Mouse (Mus musculus): ENCODE data around the gene Gm17409. TPM values are rescaled to one million over a fixed set of nuclear protein-coding genes. Genes with fewer than 3 reads are reported as not detected.

Gm17409 gene
- polyA plus RNA-seq (2015; fragmentation: Nextera tagmentation; extraction: Ambion mirVana), result not detected in 2 replicates

GRCm38 (mm10) chr2:58469816-58470215, at the start of gene Gm17409:
Gene Gm17409 (plus strand): TSS chr2:58470116.
- H3K9ac ChIP-seq, result no peak within 1 kb of the TSS
- no peaks in the 10 kb centered on the region for H3K4me1 ChIP-seq
- H3K9me3 ChIP-seq, result peaks cover 4% of the 10 kb centered on the region; the same call in 1 of the 2 replicates
- H3K36me3 ChIP-seq, result peaks cover 88% of the 10 kb centered on the region
- H3K4me3 ChIP-seq, result no peak within 1 kb of the TSS
- no peaks in the 10 kb centered on the region for H3K27me3 ChIP-seq
- no peak within 1 kb of the TSS for H3K4me2 ChIP-seq
- H3K27ac ChIP-seq, result no peak within 1 kb of the TSS
- 82% methylated on average over 7 of the region's 7 CpGs for WGBS
- no peak for ATAC-seq (ENCODE audit: insufficient number of reproducible peaks, insufficient read depth, low FRiP score, low TSS enrichment, low read depth)

GRCm38 (mm10) chr2:58423319-58423718, 46.6 kb upstream of the Gm17409 start:
- Histone ChIP-seq H3K27ac (no peak overlapping the region), H3K4me3 (no peak overlapping the region), H3K9ac (no peak overlapping the region), H3K4me1 (no peaks in the 10 kb centered on the region), H3K27me3 (no peaks in the 10 kb centered on the region), H3K9me3 (no peaks in the 10 kb centered on the region), H3K4me2 (no peak overlapping the region), H3K36me3 (peaks cover 10% of the 10 kb centered on the region; the same call in 1 of the 2 replicates)
- WGBS, result 82% methylated on average over 5 of the region's 5 CpGs
- ATAC-seq (ENCODE audit: insufficient number of reproducible peaks, insufficient read depth, low FRiP score, low TSS enrichment, low read depth), result no peak

- Histone ChIP-seq H3K4me3 (no peak overlapping the region), H3K9ac (no peak overlapping the region), H3K27ac (no peak overlapping the region), H3K4me1 (no peaks in the 10 kb centered on the region), H3K9me3 (no peaks in the 10 kb centered on the region), H3K4me2 (no peak overlapping the region), H3K27me3 (no peaks in the 10 kb centered on the region), H3K36me3 (peaks cover 4% of the 10 kb centered on the region; the same call in 1 of the 2 replicates)
- 97% methylated on average over 13 of the region's 13 CpGs for WGBS
- no peak for ATAC-seq (ENCODE audit: insufficient number of reproducible peaks, insufficient read depth, low FRiP score, low TSS enrichment, low read depth)
These were observed 44.4 kb upstream of the Gm17409 start for GRCm38 (mm10) chr2:58425436-58426004.

GRCm38 (mm10) chr2:58432211-58432610, 37.7 kb upstream of the Gm17409 start:
- 94% methylated on average over 7 of the region's 7 CpGs for WGBS
- no peak for ATAC-seq (ENCODE audit: insufficient number of reproducible peaks, insufficient read depth, low FRiP score, low TSS enrichment, low read depth)
- H3K36me3 ChIP-seq, result peaks cover 12% of the 10 kb centered on the region; the same call in 1 of the 2 replicates
- no peak overlapping the region for H3K9ac ChIP-seq
- H3K27ac ChIP-seq, result no peak overlapping the region
- no peaks in the 10 kb centered on the region for H3K27me3 ChIP-seq
- no peaks in the 10 kb centered on the region for H3K4me1 ChIP-seq
- H3K4me3 ChIP-seq, result no peak overlapping the region
- H3K4me2 ChIP-seq, result no peak overlapping the region
- no peaks in the 10 kb centered on the region for H3K9me3 ChIP-seq

GRCm38 (mm10) chr2:58433317-58433716, 36.6 kb upstream of the Gm17409 start:
- H3K9ac ChIP-seq, result no peak overlapping the region
- no peak overlapping the region for H3K27ac ChIP-seq
- H3K36me3 ChIP-seq, result 0 out of 2 replicates have a peak, but pooled peaks cover 12% of the 10 kb centered on the region
- no peaks in the 10 kb centered on the region for H3K4me1 ChIP-seq
- H3K9me3 ChIP-seq, result no peaks in the 10 kb centered on the region
- no peak overlapping the region for H3K4me2 ChIP-seq
- 72% methylated on average over 2 of the region's 2 CpGs for WGBS
- no peaks in the 10 kb centered on the region for H3K27me3 ChIP-seq
- no peak overlapping the region for H3K4me3 ChIP-seq
- no peak for ATAC-seq (ENCODE audit: insufficient number of reproducible peaks, insufficient read depth, low FRiP score, low TSS enrichment, low read depth)

GRCm38 (mm10) chr2:58434438-58434837, 35.5 kb upstream of the Gm17409 start:
- Histone ChIP-seq H3K36me3 (peaks cover 17% of the 10 kb centered on the region; the same call in 1 of the 2 replicates), H3K4me2 (no peak overlapping the region), H3K9ac (no peak overlapping the region), H3K9me3 (no peaks in the 10 kb centered on the region), H3K27ac (no peak overlapping the region), H3K4me1 (no peaks in the 10 kb centered on the region), H3K27me3 (no peaks in the 10 kb centered on the region), H3K4me3 (no peak overlapping the region)
- no peak for ATAC-seq (ENCODE audit: insufficient number of reproducible peaks, insufficient read depth, low FRiP score, low TSS enrichment, low read depth)
- 90% methylated on average over 2 of the region's 2 CpGs for WGBS

GRCm38 (mm10) chr2:58435507-58435906, 34.4 kb upstream of the Gm17409 start:
- Histone ChIP-seq H3K36me3 (peaks cover 19% of the 10 kb centered on the region; the same call in 1 of the 2 replicates), H3K4me2 (no peak overlapping the region), H3K4me1 (no peaks in the 10 kb centered on the region), H3K9me3 (no peaks in the 10 kb centered on the region), H3K27ac (no peak overlapping the region), H3K27me3 (no peaks in the 10 kb centered on the region), H3K4me3 (no peak overlapping the region), H3K9ac (no peak overlapping the region)
- 93% methylated on average over 13 of the region's 13 CpGs for WGBS
- ATAC-seq (ENCODE audit: insufficient number of reproducible peaks, insufficient read depth, low FRiP score, low TSS enrichment, low read depth), result no peak

- Histone ChIP-seq H3K36me3 (peaks cover 18% of the 10 kb centered on the region; the same call in 1 of the 2 replicates), H3K9me3 (no peaks in the 10 kb centered on the region), H3K4me1 (no peaks in the 10 kb centered on the region), H3K4me3 (no peak overlapping the region), H3K4me2 (no peak overlapping the region), H3K27me3 (no peaks in the 10 kb centered on the region), H3K9ac (no peak overlapping the region), H3K27ac (no peak overlapping the region)
- WGBS, result 88% methylated on average over 3 of the region's 3 CpGs
- no peak for ATAC-seq (ENCODE audit: insufficient number of reproducible peaks, insufficient read depth, low FRiP score, low TSS enrichment, low read depth)
These were observed 33.0 kb upstream of the Gm17409 start for GRCm38 (mm10) chr2:58436911-58437310.

GRCm38 (mm10) chr2:58443163-58443562, 26.8 kb upstream of the Gm17409 start:
- no peak for ATAC-seq (ENCODE audit: insufficient number of reproducible peaks, insufficient read depth, low FRiP score, low TSS enrichment, low read depth)
- 90% methylated on average over 4 of the region's 4 CpGs for WGBS
- Histone ChIP-seq H3K4me1 (no peaks in the 10 kb centered on the region), H3K9ac (no peak overlapping the region), H3K9me3 (no peaks in the 10 kb centered on the region), H3K4me3 (no peak overlapping the region), H3K4me2 (no peak overlapping the region), H3K27ac (no peak overlapping the region), H3K27me3 (no peaks in the 10 kb centered on the region), H3K36me3 (peaks cover 42% of the 10 kb centered on the region)

- H3K9me3 ChIP-seq, result no peaks in the 10 kb centered on the region
- no peak overlapping the region for H3K9ac ChIP-seq
- no peak overlapping the region for H3K4me2 ChIP-seq
- H3K4me3 ChIP-seq, result no peak overlapping the region
- H3K27me3 ChIP-seq, result no peaks in the 10 kb centered on the region
- no peaks in the 10 kb centered on the region; the same call in 1 of the 2 replicates for H3K4me1 ChIP-seq
- ATAC-seq (ENCODE audit: insufficient number of reproducible peaks, insufficient read depth, low FRiP score, low TSS enrichment, low read depth), result no peak
- 95% methylated on average over 15 of the region's 15 CpGs for WGBS
- H3K27ac ChIP-seq, result no peak overlapping the region
- peaks cover 45% of the 10 kb centered on the region for H3K36me3 ChIP-seq
These were observed 22.9 kb upstream of the Gm17409 start for GRCm38 (mm10) chr2:58447001-58447400.

- Histone ChIP-seq H3K9ac (no peak overlapping the region), H3K9me3 (no peaks in the 10 kb centered on the region), H3K27ac (no peak overlapping the region), H3K27me3 (no peaks in the 10 kb centered on the region), H3K4me3 (no peak overlapping the region), H3K4me2 (no peak overlapping the region), H3K36me3 (peaks cover 44% of the 10 kb centered on the region), H3K4me1 (no peaks in the 10 kb centered on the region; the same call in 1 of the 2 replicates)
- WGBS, result 86% methylated on average over 16 of the region's 16 CpGs
- no peak for ATAC-seq (ENCODE audit: insufficient number of reproducible peaks, insufficient read depth, low FRiP score, low TSS enrichment, low read depth)
These were observed 15.6 kb upstream of the Gm17409 start for GRCm38 (mm10) chr2:58454095-58454865.
